Mouse (Mus musculus): Measurements from ENCODE around the gene Poc1b. TPM values are rescaled to one million over a fixed set of nuclear protein-coding genes. Genes with fewer than 3 reads are reported as not detected.

Poc1b gene
- polyA plus RNA-seq, 1 experiment = 0.49 TPM

- no peak for TF ChIP-seq GATA1 (IDR thresholded peaks at IDR 0.05; ENCODE audit: low read length)
- TF ChIP-seq TAL1 (IDR thresholded peaks at IDR 0.05; ENCODE audit: low read length) = no peak
- H3K4me1 ChIP-seq (ENCODE audit: control insufficient read depth) = no peaks in the 10 kb centered on the region
- H3K36me3 ChIP-seq (ENCODE audit: control insufficient read depth) = no peaks in the 10 kb centered on the region
- H3K9me3 ChIP-seq (ENCODE audit: control insufficient read depth, low read length) = no peaks in the 10 kb centered on the region
- H3K27me3 ChIP-seq (ENCODE audit: control insufficient read depth) = no peaks in the 10 kb centered on the region
- no peak overlapping the region for H3K4me3 ChIP-seq (replicated peaks)
Measured at GRCm38 (mm10) chr10:99246797-99247508, 140.1 kb downstream of the Poc1b start.

Other genes starting within 250 kb of the Poc1b start
- 0.40 and 0.46 TPM in 2 replicates for gene Atp2b1, start 192.6 kb upstream of the Poc1b start, polyA plus RNA-seq (2012)
- 0.01 and 0.02 TPM in 2 replicates for gene Galnt4, start 1.1 kb downstream of the Poc1b start, polyA plus RNA-seq (2012)
- not detected in 2 replicates for gene Phxr2, start 19.3 kb downstream of the Poc1b start, polyA plus RNA-seq (2012)
- gene Dusp6, start 156.2 kb downstream of the Poc1b start, polyA plus RNA-seq (2012) = 0.09 and 0.10 TPM in 2 replicates